Mouse (Mus musculus) megakaryocyte, embryonic 14.5 days (primary cell): Measurements from ENCODE around the gene Ccdc8.

ENCODE experiments used
- FLI1 ChIP-seq: IDR thresholded peaks from 2 replicates; pipeline ENCODE4 v1.6.1; 2012; ENCODE audit warnings: low read length, inconsistent platforms, mixed read lengths
- GATA1 ChIP-seq: IDR thresholded peaks from 3 replicates; pipeline ENCODE4 v1.6.1; 2012; ENCODE audit warnings: mixed read lengths, low read length, inconsistent platforms, borderline replicate concordance

DNA sequence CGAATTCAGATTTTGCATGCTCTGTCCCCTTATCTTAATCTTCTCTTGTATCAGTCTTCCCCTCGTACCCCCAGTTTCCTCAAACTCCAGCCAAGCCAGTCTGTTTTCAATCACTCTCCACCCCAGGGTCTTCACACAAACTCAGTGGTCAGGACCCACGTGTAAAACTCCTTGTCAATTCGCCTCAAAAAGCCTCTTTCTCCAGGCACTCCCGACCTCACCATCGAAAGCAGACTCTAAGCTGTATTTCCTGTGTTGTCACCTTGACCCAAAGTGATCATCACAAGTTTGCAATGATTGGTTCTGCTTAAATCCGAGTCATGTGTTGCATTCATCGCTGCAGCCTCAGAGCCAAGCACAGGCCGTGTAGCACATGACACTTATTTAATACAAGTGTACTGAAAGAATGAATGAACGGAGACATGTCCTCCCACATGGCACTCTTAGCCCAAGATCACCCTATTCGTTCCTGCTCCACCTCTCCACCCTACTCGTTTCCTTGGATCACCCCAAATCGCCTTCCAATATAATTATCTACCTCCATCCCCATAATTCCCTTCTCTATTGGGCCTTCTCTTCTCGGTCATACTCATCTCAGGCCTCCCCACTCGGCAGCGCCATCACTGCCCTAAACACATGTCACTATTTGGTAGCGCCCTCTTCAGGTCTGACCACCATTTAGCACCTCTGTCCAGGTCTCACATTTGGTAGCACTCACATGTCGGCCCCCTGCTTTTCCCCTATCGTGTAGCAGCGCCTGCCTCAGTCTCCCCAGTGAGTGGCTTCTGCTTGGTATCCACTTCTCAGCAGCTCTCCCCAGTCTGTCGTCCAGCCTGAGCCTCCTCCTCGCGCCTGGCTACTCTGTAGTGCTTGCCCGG is 34.4 kb downstream of the Ccdc8 start:
- TF ChIP-seq GATA1 (no peak), FLI1 (no peak)
